Mouse (Mus musculus) thymus, adult 2 months (tissue): ENCODE measurements around the gene Gm45015.

Experiments used
- CTCF ChIP-seq: fragments of 200-500 bp; IDR thresholded peaks from 2 replicates; pipeline ENCODE4 v1.5.1; 2012; ENCODE audit warnings: mild to moderate bottlenecking, control low read depth, low read length, moderate library complexity, borderline replicate concordance; ENCODE audit not compliant: control insufficient read depth, poor library complexity, insufficient read depth; ENCODE audit errors: extremely low read depth
- POLR2A ChIP-seq: fragments of 200-500 bp; IDR thresholded peaks from 2 replicates; pipeline ENCODE4 v1.6.1; 2012; ENCODE audit warnings: mild to moderate bottlenecking, low read length, control low read depth, moderate library complexity; ENCODE audit not compliant: control insufficient read depth, poor library complexity, insufficient read depth; ENCODE audit errors: extremely low read depth

DNA sequence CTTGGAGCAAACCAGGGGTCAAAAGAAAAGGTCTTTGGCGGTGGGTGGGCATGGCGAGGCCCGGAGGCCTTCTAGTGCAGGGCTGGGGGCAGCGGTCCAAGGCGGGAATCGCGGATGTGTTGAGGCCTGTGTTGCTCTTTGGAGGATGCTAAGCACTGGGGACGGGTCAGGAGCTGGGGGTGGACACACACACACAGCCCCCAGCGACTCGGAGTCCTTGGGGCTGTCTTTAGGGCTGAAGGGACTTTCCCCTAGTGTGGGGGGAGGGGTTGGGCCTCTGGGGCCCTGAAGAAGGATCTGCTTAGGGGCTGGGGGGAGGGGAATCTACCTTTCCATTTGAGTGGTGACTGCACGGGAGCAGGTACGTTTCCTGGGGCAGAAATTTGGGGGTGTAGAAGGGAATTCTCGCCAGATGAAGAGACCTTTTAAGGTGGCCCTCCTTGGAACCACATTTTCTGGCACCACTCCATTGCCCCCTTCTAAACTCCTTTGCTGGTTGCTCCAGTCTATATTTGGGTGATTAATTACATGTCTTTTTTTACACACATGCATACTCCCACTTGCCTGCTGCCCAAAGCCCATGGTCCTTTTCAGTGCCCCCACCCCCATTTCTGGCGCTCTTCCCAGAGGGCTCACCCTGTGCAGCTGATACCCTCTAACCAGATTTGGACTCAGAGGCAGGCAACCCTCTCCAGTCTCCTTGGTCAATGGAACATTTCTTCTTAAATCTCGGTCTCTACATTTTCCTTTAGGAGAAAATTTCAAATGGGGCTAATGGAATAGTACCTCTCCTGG lies 6.5 kb upstream of the Gm45015 start:
- no peak for TF ChIP-seq POLR2A
- TF ChIP-seq CTCF: no peak
